Mouse (Mus musculus): ENCODE results near the gene Ppm1h. TPM values are rescaled to one million over a fixed set of nuclear protein-coding genes. Genes with fewer than 3 reads are reported as not detected.
A peak's percentile ranks its signal among the peaks of the same experiment; 100 is the strongest.

Gene Ppm1h
- 50.6 and 60.2 TPM in 2 replicates for total RNA-seq (2014; rRNA removed)
- 50.3 and 54.9 TPM in 2 replicates for polyA plus RNA-seq (2015; fragmentation: Nextera tagmentation; extraction: Ambion mirVana)

DNA sequence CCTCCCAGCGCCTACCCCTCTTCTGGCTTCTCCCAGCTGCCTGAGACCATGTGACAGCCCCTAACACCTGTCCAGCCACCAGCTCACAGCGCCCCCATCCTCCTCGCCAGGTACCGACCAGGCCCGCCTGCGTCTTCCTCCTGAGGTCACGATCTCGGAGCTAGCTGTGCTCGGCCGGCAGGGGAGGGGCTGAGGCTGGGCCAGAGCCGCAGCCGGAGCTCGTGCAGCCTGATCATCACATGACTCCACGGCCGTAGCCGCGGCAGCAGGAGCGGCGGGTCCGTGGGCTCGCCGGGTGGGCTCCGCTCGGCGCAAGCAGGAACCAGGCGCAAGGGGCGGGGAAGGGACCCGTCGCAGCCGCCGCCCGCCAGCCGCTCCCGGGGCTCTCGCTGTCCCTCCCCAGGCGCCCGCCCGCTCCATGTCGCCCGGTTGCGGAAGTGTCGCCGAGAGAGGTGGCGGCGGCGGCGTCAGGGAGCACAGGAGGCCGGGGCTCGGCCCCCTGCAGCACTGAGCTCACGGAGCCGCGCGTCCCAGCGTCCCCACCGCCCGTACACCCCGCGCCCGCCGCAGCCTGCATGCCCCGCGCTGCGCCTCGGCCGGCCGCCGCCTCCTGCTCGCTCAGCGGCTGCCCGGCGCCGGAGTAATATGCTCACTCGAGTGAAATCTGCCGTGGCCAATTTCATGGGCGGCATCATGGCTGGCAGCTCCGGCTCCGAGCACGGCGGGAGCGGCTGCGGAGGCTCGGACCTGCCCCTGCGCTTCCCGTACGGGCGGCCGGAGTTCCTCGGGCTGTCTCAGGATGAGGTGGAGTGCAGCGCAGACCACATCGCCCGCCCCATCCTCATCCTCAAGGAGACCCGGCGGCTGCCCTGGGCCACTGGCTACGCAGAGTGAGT lies at the start of gene Ppm1h:
TSS of gene Ppm1h (plus strand) at position 222 of the 896 bp plus-strand sequence.
- Histone ChIP-seq H3K4me2 (ENCODE audit: low read depth, low read length) (peak within 1 kb of the TSS; percentile 94), H3K9me3 (ENCODE audit: low read length) (no peaks in the 10 kb centered on the region), H3K4me3 (ENCODE audit: low read length) (peak within 1 kb of the TSS; percentile 91), H3K27ac (peak within 1 kb of the TSS; percentile 93), H3K27me3 (ENCODE audit: insufficient read depth, low read length) (no peaks in the 10 kb centered on the region), H3K36me3 (ENCODE audit: insufficient read depth, low read length) (no peaks in the 10 kb centered on the region), H3K9ac (replicated peaks; ENCODE audit: low read length) (peak within 1 kb of the TSS; percentile 94), H3K4me1 (ENCODE audit: insufficient read depth, low read length) (peaks cover 3% of the 10 kb centered on the region; the same call in 1 of the 2 replicates)
- under 1% methylated on average over 90 of the region's 94 CpGs for WGBS
- ATAC-seq (peak; percentile 76), DNase-seq (ENCODE audit: low spot score) (peak; percentile 79)
- peak; percentile 66 for TF ChIP-seq CTCF (IDR thresholded peaks at IDR 0.05; ENCODE audit: low read depth)

DNA sequence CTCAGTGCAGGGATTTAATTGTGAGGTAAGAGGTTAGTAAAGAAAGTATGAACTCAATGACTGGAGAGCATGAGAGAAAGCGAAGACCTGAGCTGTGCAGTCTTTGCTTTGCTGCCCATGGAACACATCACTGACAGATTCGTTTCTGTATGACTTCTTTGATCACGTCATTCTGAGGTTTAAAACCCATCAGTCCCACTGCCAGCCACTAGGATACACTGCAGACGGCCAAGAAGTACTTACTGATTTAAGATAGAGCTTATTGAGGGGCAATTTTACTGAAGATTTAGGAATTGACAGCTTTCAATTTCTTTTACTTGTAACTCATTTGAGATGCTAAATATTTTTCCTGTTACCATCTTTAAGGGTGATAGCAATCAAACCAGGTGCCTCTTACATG lies 49.6 kb upstream of the Ppm1h start:
- Histone ChIP-seq H3K27me3 (ENCODE audit: insufficient read depth, low read length) (no peaks in the 10 kb centered on the region), H3K9me3 (ENCODE audit: low read length) (no peaks in the 10 kb centered on the region), H3K4me3 (ENCODE audit: low read length) (no peak overlapping the region), H3K4me2 (ENCODE audit: low read depth, low read length) (no peak overlapping the region), H3K36me3 (ENCODE audit: insufficient read depth, low read length) (no peaks in the 10 kb centered on the region), H3K4me1 (ENCODE audit: insufficient read depth, low read length) (no peaks in the 10 kb centered on the region), H3K27ac (no peak overlapping the region), H3K9ac (replicated peaks; ENCODE audit: low read length) (no peak overlapping the region)
- peak; percentile 16 for TF ChIP-seq CTCF (IDR thresholded peaks at IDR 0.05; ENCODE audit: low read depth)
- ATAC-seq (no peak), DNase-seq (ENCODE audit: low spot score) (no peak)
- WGBS, result 66% methylated on average over 4 of the region's 4 CpGs

DNA sequence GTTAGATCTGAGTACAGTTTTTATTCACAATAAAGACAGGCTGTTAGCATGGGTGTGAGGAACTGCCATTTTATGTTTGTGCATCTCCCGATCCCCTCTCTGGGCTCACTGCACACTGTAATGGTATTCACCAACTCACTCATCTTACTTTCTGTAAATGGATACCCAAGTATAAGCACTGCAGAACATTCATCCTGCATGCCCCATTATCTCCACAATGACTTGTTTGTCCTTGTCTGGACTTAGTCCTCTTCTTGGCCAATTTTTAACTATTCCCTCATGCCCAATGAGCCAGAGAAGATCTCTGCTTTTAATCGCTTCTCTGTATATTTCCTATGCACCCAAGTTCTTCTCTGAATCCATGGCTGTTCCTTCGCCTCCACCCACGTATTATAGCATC lies 38.7 kb upstream of the Ppm1h start:
- ATAC-seq (no peak), DNase-seq (ENCODE audit: low spot score) (no peak)
- no peaks in the 10 kb centered on the region for H3K36me3 ChIP-seq (ENCODE audit: insufficient read depth, low read length)
- no peaks in the 10 kb centered on the region for H3K27me3 ChIP-seq (ENCODE audit: insufficient read depth, low read length)
- no peaks in the 10 kb centered on the region for H3K4me1 ChIP-seq (ENCODE audit: insufficient read depth, low read length)
- no peaks in the 10 kb centered on the region for H3K9me3 ChIP-seq (ENCODE audit: low read length)
- no peak overlapping the region for H3K27ac ChIP-seq
- 94% methylated on average over 4 of the region's 4 CpGs for WGBS
- no peak for TF ChIP-seq CTCF (IDR thresholded peaks at IDR 0.05; ENCODE audit: low read depth)
- H3K4me2 ChIP-seq (ENCODE audit: low read depth, low read length), result no peak overlapping the region
- no peak overlapping the region for H3K4me3 ChIP-seq (ENCODE audit: low read length)
- no peak overlapping the region for H3K9ac ChIP-seq (replicated peaks; ENCODE audit: low read length)

DNA sequence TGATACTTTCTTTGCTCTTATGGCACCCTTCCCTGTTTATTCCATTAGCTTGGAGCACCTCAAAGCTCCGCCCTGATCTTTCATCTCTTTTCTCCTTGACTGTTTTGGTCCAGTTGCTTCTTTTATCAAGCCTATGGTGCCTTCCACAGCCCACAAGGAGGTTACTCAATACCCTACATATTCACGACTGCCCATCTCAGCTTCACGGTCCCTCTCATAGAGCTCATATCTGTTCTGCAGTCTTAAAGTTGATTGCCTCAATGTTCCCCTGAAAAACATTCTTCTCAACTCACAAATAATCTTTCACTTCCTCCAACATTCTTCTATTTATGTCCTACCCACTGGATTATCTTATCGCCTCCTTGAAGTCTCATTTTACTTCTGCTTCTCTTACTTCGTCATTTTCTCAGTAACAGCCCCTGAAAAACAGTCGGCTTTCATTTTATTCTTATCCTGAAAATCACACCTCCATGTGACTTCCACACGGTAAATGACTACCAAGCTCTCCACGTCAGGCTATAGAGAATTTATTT lies 37.2 kb upstream of the Ppm1h start:
- DNase-seq (ENCODE audit: low spot score), result no peak
- TF ChIP-seq CTCF (IDR thresholded peaks at IDR 0.05; ENCODE audit: low read depth), result no peak
- Histone ChIP-seq H3K4me3 (ENCODE audit: low read length) (no peak overlapping the region), H3K4me2 (ENCODE audit: low read depth, low read length) (no peak overlapping the region), H3K4me1 (ENCODE audit: insufficient read depth, low read length) (no peaks in the 10 kb centered on the region), H3K36me3 (ENCODE audit: insufficient read depth, low read length) (no peaks in the 10 kb centered on the region), H3K27ac (no peak overlapping the region), H3K9me3 (ENCODE audit: low read length) (no peaks in the 10 kb centered on the region), H3K27me3 (ENCODE audit: insufficient read depth, low read length) (no peaks in the 10 kb centered on the region), H3K9ac (replicated peaks; ENCODE audit: low read length) (no peak overlapping the region)
- 90% methylated on average over 8 of the region's 8 CpGs for WGBS
- ATAC-seq, result no peak

DNA sequence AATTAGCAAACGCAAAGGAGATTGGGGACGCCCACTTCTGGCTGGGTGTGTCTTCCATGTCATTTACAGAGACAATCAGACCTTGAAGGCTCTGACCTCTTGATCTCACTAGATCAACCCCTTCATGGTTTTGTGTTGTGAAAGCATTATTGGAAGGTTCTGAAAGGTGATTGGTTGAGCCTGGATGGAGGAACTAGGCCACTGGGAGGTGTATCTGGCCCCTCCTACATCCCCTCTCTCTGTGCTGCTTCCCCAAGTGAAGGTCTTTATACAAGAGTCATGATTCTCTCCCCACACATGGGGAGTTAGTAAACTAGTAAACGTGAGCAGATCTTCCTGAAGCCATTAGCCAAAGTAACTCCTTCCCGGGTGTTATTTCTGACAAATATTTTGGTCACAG lies 36.4 kb upstream of the Ppm1h start:
- no peak for DNase-seq (ENCODE audit: low spot score)
- Histone ChIP-seq H3K4me2 (ENCODE audit: low read depth, low read length) (no peak overlapping the region), H3K9me3 (ENCODE audit: low read length) (no peaks in the 10 kb centered on the region), H3K4me3 (ENCODE audit: low read length) (no peak overlapping the region), H3K27me3 (ENCODE audit: insufficient read depth, low read length) (no peaks in the 10 kb centered on the region), H3K4me1 (ENCODE audit: insufficient read depth, low read length) (no peaks in the 10 kb centered on the region), H3K36me3 (ENCODE audit: insufficient read depth, low read length) (no peaks in the 10 kb centered on the region), H3K27ac (no peak overlapping the region), H3K9ac (replicated peaks; ENCODE audit: low read length) (no peak overlapping the region)
- TF ChIP-seq CTCF (IDR thresholded peaks at IDR 0.05; ENCODE audit: low read depth), result no peak
- no peak for ATAC-seq
- WGBS, result 80% methylated on average over 4 of the region's 4 CpGs

DNA sequence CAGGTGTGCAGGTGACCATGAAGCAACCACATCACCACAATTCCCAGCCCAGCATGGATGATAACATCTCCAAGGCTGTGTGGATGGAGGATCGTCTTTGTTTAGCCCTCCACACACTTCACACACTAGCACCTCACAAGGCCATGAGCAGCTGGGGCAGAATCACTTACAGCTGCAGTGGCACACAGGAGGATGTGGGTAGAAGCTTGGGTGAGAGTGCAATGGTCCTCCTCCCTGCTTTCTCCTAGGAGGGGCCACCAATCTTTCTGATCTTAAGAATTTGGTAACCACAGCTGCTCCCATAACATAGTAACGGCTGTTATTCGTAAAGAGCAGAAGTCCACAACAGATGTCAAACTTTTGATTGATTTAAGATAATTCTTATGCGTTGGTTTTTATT lies 26.6 kb upstream of the Ppm1h start:
- Histone ChIP-seq H3K4me1 (ENCODE audit: insufficient read depth, low read length) (no peaks in the 10 kb centered on the region), H3K36me3 (ENCODE audit: insufficient read depth, low read length) (no peaks in the 10 kb centered on the region), H3K27ac (no peak overlapping the region), H3K9ac (replicated peaks; ENCODE audit: low read length) (no peak overlapping the region), H3K4me3 (ENCODE audit: low read length) (no peak overlapping the region), H3K9me3 (ENCODE audit: low read length) (no peaks in the 10 kb centered on the region), H3K27me3 (ENCODE audit: insufficient read depth, low read length) (no peaks in the 10 kb centered on the region), H3K4me2 (ENCODE audit: low read depth, low read length) (no peak overlapping the region)
- ATAC-seq, result no peak
- TF ChIP-seq CTCF (IDR thresholded peaks at IDR 0.05; ENCODE audit: low read depth), result no peak
- 95% methylated on average over 4 of the region's 4 CpGs for WGBS
- no peak for DNase-seq (ENCODE audit: low spot score)

DNA sequence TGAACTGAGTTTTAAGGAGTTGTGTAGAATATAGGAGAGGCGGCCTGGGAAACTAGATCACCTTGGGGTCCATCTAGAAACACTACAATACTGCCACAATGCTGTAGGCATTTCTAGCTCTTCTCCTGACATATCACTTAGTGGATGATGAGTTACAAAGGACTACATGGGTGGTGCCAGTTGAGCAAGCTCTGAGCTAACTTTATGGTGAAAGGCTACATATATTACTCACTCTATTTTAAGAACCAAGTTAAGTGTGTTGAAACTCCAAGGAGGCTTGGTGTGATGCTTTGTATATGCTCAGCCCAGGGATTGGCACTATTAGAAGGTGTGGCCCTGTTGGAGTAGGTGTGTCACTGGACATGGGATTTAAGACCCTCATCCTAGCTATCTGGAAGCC lies 26.0 kb upstream of the Ppm1h start:
- no peak for TF ChIP-seq CTCF (IDR thresholded peaks at IDR 0.05; ENCODE audit: low read depth)
- Histone ChIP-seq H3K9me3 (ENCODE audit: low read length) (no peaks in the 10 kb centered on the region), H3K4me2 (ENCODE audit: low read depth, low read length) (no peak overlapping the region), H3K4me3 (ENCODE audit: low read length) (no peak overlapping the region), H3K27ac (no peak overlapping the region), H3K36me3 (ENCODE audit: insufficient read depth, low read length) (no peaks in the 10 kb centered on the region), H3K4me1 (ENCODE audit: insufficient read depth, low read length) (no peaks in the 10 kb centered on the region), H3K27me3 (ENCODE audit: insufficient read depth, low read length) (no peaks in the 10 kb centered on the region), H3K9ac (replicated peaks; ENCODE audit: low read length) (no peak overlapping the region)
- 95% methylated on average over 1 of the region's 1 CpGs for WGBS
- ATAC-seq (no peak), DNase-seq (ENCODE audit: low spot score) (no peak)

Data from hindbrain, postnatal 0 days (tissue).